Mouse (Mus musculus): Measurements from ENCODE around the gene Brca2.

GRCm38 (mm10) chr5:150521937-150522866, at the start of gene Brca2:
- TF ChIP-seq TAL1 (IDR thresholded peaks at IDR 0.05; ENCODE audit: low read length) (no peak), GATA1 (IDR thresholded peaks at IDR 0.05; ENCODE audit: low read length) (no peak)

Data from erythroblast, embryonic 14.5 days (primary cell).